Mouse (Mus musculus) lung, embryonic 15.5 days (tissue): ENCODE results near the gene Lrrc8b. TPM values are rescaled to one million over a fixed set of nuclear protein-coding genes. Genes with fewer than 3 reads are reported as not detected.

Source experiments
- ATAC-seq: fragments of 200-750 bp; cut with Nextera tagmentation; 2 replicates; pipeline ENCODE4 v1.8.0; 2017; ENCODE audit warnings: moderate number of reproducible peaks, borderline replicate concordance; ENCODE audit not compliant: low FRiP score, low TSS enrichment; ENCODE audit errors: extremely low read depth
- H3K27ac ChIP-seq: fragments of 300-500 bp; sonication (generic); 2 replicates; pipeline ENCODE4 v1.5.1; 2015; ENCODE audit warnings: moderate library complexity, mild to moderate bottlenecking, inconsistent platforms
- H3K27me3 ChIP-seq: fragments of 300-500 bp; sonication (generic); 2 replicates; pipeline ENCODE4 v1.6.1; 2015; ENCODE audit warnings: inconsistent platforms
- H3K36me3 ChIP-seq: fragments of 300-500 bp; sonication (generic); 2 replicates; pipeline ENCODE4 v1.6.1; 2015; ENCODE audit warnings: inconsistent platforms
- H3K4me1 ChIP-seq: fragments of 300-500 bp; sonication (generic); 2 replicates; pipeline ENCODE4 v1.6.1; 2015; ENCODE audit warnings: inconsistent platforms
- H3K4me2 ChIP-seq: fragments of 300-500 bp; sonication (generic); 2 replicates; pipeline ENCODE4 v1.6.1; 2015; ENCODE audit warnings: inconsistent platforms, mild to moderate bottlenecking, moderate library complexity
- H3K4me3 ChIP-seq: fragments of 300-500 bp; sonication (generic); 2 replicates; pipeline ENCODE4 v1.5.1; 2015; ENCODE audit warnings: mild to moderate bottlenecking, inconsistent platforms
- H3K9ac ChIP-seq: fragments of 300-500 bp; sonication (generic); 2 replicates; pipeline ENCODE4 v1.6.1; 2015; ENCODE audit warnings: inconsistent platforms
- H3K9me3 ChIP-seq: fragments of 300-500 bp; sonication (generic); 2 replicates; pipeline ENCODE4 v1.6.1; 2016; ENCODE audit warnings: inconsistent platforms
- WGBS: fragments of 180-500 bp; shearing (Covaris S2); methylation state at CpG from one replicate; pipeline ENCODE4 v1.1.7; 2015; 5-methylcytosine and 5-hydroxymethylcytosine counted together
- polyA plus RNA-seq: library from polyadenylated mRNA; unstranded; fragments of >200 nt; fragmentation: Nextera tagmentation; extraction: Ambion mirVana; gene quantifications from 2 replicates; pipeline ENCODE4 v1.2.1, GENCODE M21; 2015

Gene Lrrc8b
- polyA plus RNA-seq, 1 experiment from 2014 or later, result 6.7 TPM

DNA sequence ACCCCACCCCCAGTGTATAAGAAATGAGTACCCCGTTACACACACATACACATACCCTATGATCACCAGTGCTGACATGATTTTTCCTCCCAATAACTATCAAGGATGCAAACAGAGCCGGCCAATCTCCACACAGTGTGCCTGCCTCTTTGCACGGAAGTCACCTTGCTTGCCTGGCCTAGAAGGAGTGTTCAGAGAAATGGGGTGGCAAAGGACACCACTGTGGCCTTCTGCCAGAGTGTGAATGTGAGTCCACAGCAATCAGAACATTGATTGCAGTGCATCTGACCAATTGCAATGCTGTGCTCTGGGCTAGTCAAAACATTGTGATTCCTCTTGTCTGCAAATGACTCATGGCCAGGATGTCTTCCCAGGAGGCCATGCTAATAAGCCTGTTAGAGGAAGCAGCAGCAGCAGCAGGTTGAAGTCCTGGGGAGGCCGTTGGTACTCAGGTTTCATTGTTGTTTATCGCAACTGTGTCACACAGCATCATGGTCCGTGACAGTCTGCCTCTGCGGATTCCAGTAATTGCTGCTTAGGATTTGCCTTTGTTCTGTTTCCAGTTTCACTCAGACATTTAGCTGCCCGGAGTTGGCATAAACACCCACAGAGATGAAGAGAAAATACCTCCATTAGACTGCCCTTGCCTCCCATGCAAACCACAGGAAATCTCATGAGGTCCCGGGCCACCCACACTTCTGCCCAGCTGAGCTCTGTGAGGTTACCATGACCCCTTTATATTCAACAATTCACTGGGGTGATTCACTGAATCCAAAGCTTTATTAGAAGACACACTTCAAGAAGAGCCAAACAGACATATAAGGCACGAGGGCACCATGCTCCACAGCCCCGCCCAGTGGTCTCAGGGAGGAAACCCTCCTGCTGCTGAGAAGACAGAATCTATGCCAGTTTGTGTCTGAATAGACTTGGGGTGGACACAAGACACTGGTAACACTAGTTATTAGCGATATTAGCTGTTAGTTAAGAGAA, 84.9 kb downstream of the Lrrc8b start:
- 55% methylated on average over 12 of the region's 12 CpGs for WGBS
- Histone ChIP-seq H3K9me3 (no peaks in the 10 kb centered on the region), H3K27ac (no peak overlapping the region), H3K4me3 (no peak overlapping the region), H3K9ac (no peak overlapping the region), H3K4me1 (peaks cover 1% of the 10 kb centered on the region), H3K36me3 (no peaks in the 10 kb centered on the region), H3K4me2 (no peak overlapping the region), H3K27me3 (no peaks in the 10 kb centered on the region)
- ATAC-seq, result no peak

DNA sequence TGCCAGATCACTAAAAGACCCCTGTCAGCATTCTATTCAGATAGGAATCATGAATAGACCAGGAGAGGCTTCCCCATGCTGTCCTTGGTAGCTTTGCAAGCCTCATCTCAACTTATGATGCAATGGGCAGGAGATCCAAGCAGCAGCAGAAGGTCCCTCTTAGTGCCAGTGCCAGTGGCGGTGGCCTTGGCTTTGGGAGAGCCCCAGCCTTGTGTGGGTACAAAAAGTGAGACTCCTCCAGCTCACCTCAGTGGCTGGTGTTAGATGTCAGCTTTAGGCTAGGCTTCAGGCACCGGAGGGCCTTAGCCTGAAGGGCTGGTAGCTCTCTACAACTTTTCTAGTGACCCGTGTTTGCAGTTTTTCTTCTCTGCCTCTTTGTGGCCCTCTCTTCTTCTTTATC, 85.6 kb downstream of the Lrrc8b start:
- Histone ChIP-seq H3K27ac (no peak overlapping the region), H3K9ac (no peak overlapping the region), H3K9me3 (no peaks in the 10 kb centered on the region), H3K4me1 (no peaks in the 10 kb centered on the region), H3K4me2 (no peak overlapping the region), H3K4me3 (no peak overlapping the region), H3K36me3 (no peaks in the 10 kb centered on the region), H3K27me3 (no peaks in the 10 kb centered on the region)
- ATAC-seq, result no peak
- 72% methylated on average over 3 of the region's 3 CpGs for WGBS

DNA sequence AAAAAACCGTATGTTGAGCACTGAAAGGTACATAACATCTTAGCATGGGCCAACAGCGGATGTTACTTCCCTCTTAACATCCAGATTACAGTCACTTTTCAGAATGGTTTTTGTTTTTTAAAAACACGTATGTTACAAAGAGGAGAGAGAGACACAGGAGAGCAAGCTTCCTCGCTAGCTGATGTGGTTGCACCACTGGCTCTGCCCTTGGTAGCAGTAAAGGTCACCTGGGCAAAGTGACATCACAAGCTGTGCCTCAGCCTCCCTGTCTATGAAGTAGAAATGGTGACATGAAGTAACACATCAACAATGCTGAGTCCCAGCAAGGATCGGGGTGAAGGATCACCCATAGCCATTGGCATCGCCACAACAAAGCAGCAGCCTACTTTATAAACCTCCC, 93.2 kb downstream of the Lrrc8b start:
- H3K9ac ChIP-seq, result no peak overlapping the region
- H3K4me3 ChIP-seq, result no peak overlapping the region
- no peaks in the 10 kb centered on the region for H3K9me3 ChIP-seq
- no peaks in the 10 kb centered on the region for H3K36me3 ChIP-seq
- H3K4me2 ChIP-seq, result no peak overlapping the region
- H3K4me1 ChIP-seq, result no peaks in the 10 kb centered on the region
- WGBS, result 92% methylated on average over 6 of the region's 6 CpGs
- no peak overlapping the region for H3K27ac ChIP-seq
- ATAC-seq, result no peak
- H3K27me3 ChIP-seq, result no peaks in the 10 kb centered on the region

DNA sequence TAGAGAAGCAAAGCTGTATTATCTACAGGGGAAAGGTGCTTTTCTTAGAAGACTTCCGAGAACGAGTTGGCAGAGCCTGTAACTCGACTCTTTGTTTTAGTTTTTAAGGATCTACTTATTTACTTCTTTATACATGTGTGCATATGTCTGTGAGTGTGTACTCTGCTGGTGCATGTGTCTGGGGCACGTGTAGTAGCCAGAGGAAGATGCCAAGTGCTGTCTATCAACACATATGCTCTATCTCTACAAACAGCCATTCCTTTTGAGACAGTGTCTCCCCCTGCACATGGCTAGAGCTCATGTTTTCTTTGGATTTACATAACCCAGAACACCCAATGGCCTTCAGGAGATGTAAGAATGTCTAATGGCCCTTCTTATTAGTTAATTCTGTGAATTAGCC, 96.7 kb downstream of the Lrrc8b start:
- 27% methylated on average over 4 of the region's 4 CpGs for whole genome bisulfite sequencing
- no peak overlapping the region for H3K27ac ChIP-seq

DNA sequence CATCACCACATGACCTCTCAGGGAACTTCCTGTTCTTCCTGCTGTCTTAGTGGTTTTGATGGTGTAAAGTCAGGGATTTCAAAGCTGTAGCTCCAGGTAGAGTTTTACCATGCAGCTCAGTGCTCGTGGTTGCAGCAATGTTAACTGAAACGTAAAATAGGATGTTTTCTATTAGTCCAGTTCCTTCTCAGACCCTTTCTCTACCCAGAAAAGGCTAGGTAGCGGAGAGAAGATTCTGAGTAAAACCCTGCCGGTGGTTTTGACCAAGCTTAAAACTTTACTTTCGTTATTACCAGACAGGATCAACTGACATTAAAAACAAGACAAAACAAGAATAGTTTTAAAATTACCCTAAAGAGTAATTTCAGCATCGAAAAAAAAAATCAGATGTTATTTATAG, 100.0 kb downstream of the Lrrc8b start:
- H3K36me3 ChIP-seq, result no peaks in the 10 kb centered on the region
- no peak overlapping the region for H3K4me2 ChIP-seq
- H3K4me1 ChIP-seq, result peaks cover 18% of the 10 kb centered on the region
- no peaks in the 10 kb centered on the region for H3K27me3 ChIP-seq
- no peak overlapping the region for H3K27ac ChIP-seq
- ATAC-seq, result no peak
- no peak overlapping the region for H3K4me3 ChIP-seq
- H3K9me3 ChIP-seq, result no peaks in the 10 kb centered on the region
- no peak overlapping the region for H3K9ac ChIP-seq
- WGBS, result 68% methylated on average over 6 of the region's 6 CpGs

More for the DNA sequence above, 96.7 kb downstream of the Lrrc8b start:
- ATAC-seq, result no peak
- no peaks in the 10 kb centered on the region for H3K27me3 ChIP-seq
- no peaks in the 10 kb centered on the region for H3K9me3 ChIP-seq
- no peak overlapping the region for H3K4me2 ChIP-seq
- H3K9ac ChIP-seq, result no peak overlapping the region
- no peak overlapping the region for H3K4me3 ChIP-seq
- H3K4me1 ChIP-seq, result no peaks in the 10 kb centered on the region
- no peaks in the 10 kb centered on the region for H3K36me3 ChIP-seq

DNA sequence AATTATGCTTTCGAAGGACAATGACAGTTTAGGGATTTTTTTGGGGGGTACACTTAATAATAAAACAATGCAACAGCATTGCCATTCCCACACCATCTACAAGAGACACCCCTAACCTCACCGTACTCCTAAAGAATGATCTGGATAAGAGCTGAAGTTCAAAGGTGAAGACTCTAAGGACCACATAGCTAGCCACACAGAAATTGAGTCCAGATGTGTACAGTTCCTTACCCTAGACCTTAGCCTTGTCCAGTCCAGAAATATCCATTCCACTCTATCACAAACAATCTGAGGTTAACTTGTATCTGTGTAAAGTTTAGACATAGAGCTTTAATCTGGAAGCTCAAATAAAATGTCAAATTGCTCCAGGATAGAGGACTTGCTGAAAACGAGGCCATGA, 100.7 kb downstream of the Lrrc8b start:
- H3K4me2 ChIP-seq, result no peak overlapping the region
- no peak for ATAC-seq
- H3K36me3 ChIP-seq, result no peaks in the 10 kb centered on the region
- no peaks in the 10 kb centered on the region for H3K27me3 ChIP-seq
- no peaks in the 10 kb centered on the region for H3K9me3 ChIP-seq
- no peak overlapping the region for H3K27ac ChIP-seq
- no peak overlapping the region for H3K4me3 ChIP-seq
- no peak overlapping the region for H3K9ac ChIP-seq
- 41% methylated on average over 3 of the region's 3 CpGs for WGBS
- H3K4me1 ChIP-seq, result peaks cover 24% of the 10 kb centered on the region

DNA sequence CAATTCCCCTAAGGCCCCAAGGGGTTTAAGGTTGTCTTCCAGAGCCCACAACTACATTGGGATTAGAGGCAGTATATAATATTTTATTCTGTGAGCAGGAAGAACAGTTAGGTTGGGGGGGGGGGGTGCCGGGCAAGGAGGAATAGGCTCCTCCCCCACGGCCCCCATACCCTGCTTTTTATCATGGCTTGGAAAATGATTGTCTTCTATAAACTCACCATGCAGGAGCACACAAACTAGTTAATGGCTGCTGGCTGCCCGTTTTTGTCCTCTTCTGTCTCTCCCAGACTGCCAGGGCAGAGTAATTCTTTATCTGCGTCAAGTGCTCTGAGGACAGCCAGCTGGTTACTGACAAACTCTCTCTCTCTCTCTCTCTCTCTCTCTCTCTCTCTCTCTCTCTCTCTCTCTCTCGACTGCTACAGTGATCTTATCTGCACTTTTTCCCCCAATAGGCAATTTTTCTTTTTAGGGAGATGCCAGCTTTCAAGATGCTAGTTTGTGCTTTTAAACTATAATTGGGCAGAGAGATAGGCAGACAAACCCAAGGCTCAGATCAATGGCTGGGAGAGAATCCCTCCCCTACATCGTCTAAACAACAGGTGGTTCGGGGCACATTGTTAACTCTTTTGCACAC, 102.5 kb downstream of the Lrrc8b start:
- H3K27me3 ChIP-seq, result no peaks in the 10 kb centered on the region
- peak overlapping the region; percentile 74; the same call in 1 of the 2 replicates for H3K9ac ChIP-seq
- ATAC-seq, result no peak
- H3K36me3 ChIP-seq, result no peaks in the 10 kb centered on the region
- H3K9me3 ChIP-seq, result no peaks in the 10 kb centered on the region
- peak overlapping the region; percentile 94; the same call in 1 of the 2 replicates for H3K27ac ChIP-seq
- peaks cover 31% of the 10 kb centered on the region for H3K4me1 ChIP-seq
- WGBS, result 5% methylated on average over 7 of the region's 7 CpGs
- H3K4me3 ChIP-seq, result peak overlapping the region; percentile 85
- H3K4me2 ChIP-seq, result peak overlapping the region; percentile 96

DNA sequence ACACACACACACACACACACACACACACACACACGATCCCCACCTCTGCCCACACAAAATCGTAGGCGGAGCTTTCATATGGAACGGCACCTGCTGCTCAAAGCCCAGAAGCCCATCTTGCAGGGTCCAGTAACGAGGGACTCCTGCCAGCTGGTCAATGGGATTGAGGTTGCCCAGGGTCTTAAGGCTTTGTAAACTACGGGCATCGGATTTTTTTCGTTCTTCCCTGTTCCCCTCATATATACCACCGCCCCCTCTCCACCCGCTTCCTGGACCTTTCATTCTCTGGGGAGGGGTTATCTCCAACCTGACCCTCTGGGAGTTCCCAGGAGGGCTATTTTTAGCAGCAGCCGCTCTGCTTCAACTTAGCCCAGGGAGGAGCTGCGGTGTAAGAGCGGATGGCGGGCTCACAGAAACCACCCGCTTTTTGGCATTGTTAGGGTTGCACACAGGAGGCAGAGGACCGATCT, 103.1 kb downstream of the Lrrc8b start:
- WGBS, result under 1% methylated on average over 16 of the region's 16 CpGs
- peak overlapping the region; percentile 85 for H3K4me3 ChIP-seq
- peak; percentile 43; the same call in 1 of the 2 replicates for ATAC-seq
- peak overlapping the region; percentile 94 for H3K27ac ChIP-seq
- H3K27me3 ChIP-seq, result no peaks in the 10 kb centered on the region
- peaks cover 32% of the 10 kb centered on the region for H3K4me1 ChIP-seq
- no peaks in the 10 kb centered on the region for H3K36me3 ChIP-seq
- H3K4me2 ChIP-seq, result peak overlapping the region; percentile 96
- H3K9me3 ChIP-seq, result no peaks in the 10 kb centered on the region
- H3K9ac ChIP-seq, result peak overlapping the region; percentile 74

DNA sequence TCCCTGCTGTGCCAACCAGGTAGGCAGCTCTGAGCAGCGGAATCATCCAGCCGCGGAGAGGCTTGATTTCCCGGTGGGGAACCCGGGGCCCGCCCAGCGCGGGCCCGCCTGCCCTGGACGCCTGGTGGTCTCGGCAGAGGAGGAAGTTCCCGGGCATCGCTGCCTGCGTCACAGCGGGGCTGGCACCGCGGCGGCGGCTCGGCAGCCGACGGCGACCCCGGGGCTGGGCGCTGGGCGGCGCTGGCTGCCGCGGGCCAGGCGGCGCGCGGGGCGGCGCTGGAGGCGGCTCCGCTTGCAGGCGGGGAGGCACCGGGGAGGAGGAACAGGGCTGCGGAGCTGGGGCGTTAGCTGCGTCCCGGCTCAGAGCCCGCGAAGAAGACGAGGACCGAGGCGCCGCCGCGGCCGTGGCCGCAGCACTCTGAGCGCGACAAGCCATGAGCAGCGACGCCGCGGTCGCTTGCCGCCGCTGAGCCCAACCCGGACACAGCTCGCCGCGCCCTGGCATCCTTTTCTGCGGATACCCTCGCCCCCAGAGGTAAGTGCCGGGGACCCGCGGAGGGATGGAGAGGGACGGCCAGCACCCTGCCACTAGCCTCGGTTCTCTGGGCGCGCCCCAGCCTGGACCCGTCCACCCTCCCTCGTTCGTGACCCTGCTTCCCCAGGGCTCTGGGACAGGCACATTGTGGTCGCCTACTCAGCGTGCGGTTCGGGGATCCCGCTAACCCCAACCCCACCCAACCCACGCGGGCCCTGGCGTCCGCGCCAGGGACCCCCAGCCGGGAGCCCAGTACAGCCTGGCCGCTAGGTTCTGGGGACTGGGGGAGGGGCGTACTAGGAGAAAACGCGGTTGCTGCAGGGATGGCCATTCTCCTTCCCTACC, 103.8 kb downstream of the Lrrc8b start, which contains the start of gene Lrrc8c:
Lrrc8c (plus strand) TSS at position 293 of the 880 bp plus-strand sequence.
- Histone ChIP-seq H3K9me3 (no peaks in the 10 kb centered on the region), H3K27ac (peak within 1 kb of the TSS; percentile 94), H3K4me1 (peaks cover 32% of the 10 kb centered on the region), H3K4me2 (peak within 1 kb of the TSS; percentile 96), H3K4me3 (peak within 1 kb of the TSS; percentile 85), H3K27me3 (no peaks in the 10 kb centered on the region), H3K36me3 (no peaks in the 10 kb centered on the region), H3K9ac (peak within 1 kb of the TSS; percentile 74)
- WGBS, result under 1% methylated on average over 81 of the region's 93 CpGs
- ATAC-seq, result peak; percentile 94

DNA sequence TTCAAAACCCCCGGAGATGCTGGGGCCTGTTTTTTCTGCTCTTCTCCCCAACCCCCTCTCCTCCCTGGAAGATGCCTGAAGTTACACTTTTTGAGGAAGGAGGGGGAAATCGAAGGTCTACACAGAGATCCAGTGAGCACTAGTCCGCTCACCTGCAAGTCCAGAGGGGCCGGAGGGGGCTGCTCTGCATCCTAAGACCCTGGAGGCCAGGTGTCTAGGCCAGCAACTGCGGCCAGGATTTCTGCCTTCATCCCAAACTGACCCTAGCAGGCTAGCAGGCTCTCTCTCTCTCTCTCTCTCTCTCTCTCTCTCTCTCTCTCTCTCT, 104.4 kb downstream of the Lrrc8b start:
- Histone ChIP-seq H3K4me1 (peaks cover 32% of the 10 kb centered on the region), H3K27ac (peak overlapping the region; percentile 94), H3K9ac (peak overlapping the region; percentile 74), H3K9me3 (no peaks in the 10 kb centered on the region), H3K27me3 (no peaks in the 10 kb centered on the region), H3K4me2 (peak overlapping the region; percentile 96), H3K36me3 (no peaks in the 10 kb centered on the region; the same call in 1 of the 2 replicates), H3K4me3 (peak overlapping the region; percentile 85)
- no peak for ATAC-seq
- WGBS, result 9% methylated on average over 5 of the region's 5 CpGs

DNA sequence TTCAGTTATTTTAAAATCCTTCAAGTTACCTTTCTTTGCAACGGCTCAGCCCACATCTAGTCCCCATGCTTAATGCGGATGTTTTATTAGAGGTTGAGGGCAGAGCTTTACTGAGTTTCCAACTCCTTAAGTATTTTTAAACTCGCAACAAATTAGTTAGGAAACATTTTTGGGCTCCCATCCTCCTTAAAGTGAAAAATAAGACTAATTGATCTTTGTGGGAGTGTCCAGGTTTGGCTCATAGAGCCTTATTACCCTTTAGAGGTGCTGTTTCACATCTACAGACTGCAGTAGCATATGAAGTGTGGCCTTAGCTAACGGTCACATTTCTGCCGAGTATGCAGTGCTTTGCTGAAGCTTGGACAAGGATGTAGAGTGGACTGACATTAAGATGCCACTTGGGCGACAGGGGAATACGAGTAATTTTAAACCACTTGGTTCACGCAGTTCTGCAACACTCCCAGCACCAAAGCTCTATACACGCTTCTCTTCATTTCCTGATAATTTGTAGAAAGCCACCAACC, 104.9 kb downstream of the Lrrc8b start:
- H3K9me3 ChIP-seq, result no peaks in the 10 kb centered on the region
- H3K9ac ChIP-seq, result peak overlapping the region; percentile 74
- 0 out of 2 replicates have a peak overlapping the region, but pooled peaks have one; percentile 94 for H3K27ac ChIP-seq
- no peaks in the 10 kb centered on the region; the same call in 1 of the 2 replicates for H3K36me3 ChIP-seq
- peak overlapping the region; percentile 96 for H3K4me2 ChIP-seq
- 39% methylated on average over 9 of the region's 9 CpGs for WGBS
- H3K4me1 ChIP-seq, result peaks cover 32% of the 10 kb centered on the region
- H3K27me3 ChIP-seq, result no peaks in the 10 kb centered on the region
- no peak for ATAC-seq
- peak overlapping the region; percentile 85 for H3K4me3 ChIP-seq
